Comparison of ENCODE assay signal across 18 mouse cellular contexts in genomic region chr17:80537136-80537535, GRCm38 (mm10). TPM values are rescaled to one million over a fixed set of nuclear protein-coding genes. Genes with fewer than 3 reads are reported as not detected.
DNase-seq lines count a peak whose midpoint lies in the region; ATAC-seq and TF ChIP-seq lines count a peak whose summit lies in the region.
"Had no signal": no experiment of that assay in that cellular context is flagged by ENCODE, and none has a peak within 500 bp of the region (broad histone marks: within the 10 kb centered on the region; RNA-seq: fewer than 3 reads in every experiment).

No protein-coding gene starts in this region.

- no peaks in the 10 kb centered on the region for H3K36me3 ChIP-seq in forebrain, embryonic 14.5 days (ENCODE audit: control insufficient read depth, insufficient read depth, low read length)
- no peaks in the 10 kb centered on the region for H3K36me3 ChIP-seq in forebrain, embryonic 13.5 days (ENCODE audit: poor library complexity, severe bottlenecking)
- H3K36me3 ChIP-seq: limb, embryonic 15.5 days; neural tube, embryonic 12.5 days; stomach, embryonic 15.5 days had no signal

- no peak overlapping the region for H3K4me3 ChIP-seq in forebrain, embryonic 14.5 days (ENCODE audit: low read depth, low read length)
- no peak overlapping the region for H3K4me3 ChIP-seq in forebrain, embryonic 13.5 days
- H3K4me3 ChIP-seq in embryonic fibroblast, embryonic 13.5 days (ENCODE audit: insufficient read depth, low read length): no peak overlapping the region
- H3K4me3 ChIP-seq: limb, embryonic 15.5 days; neural tube, embryonic 12.5 days; stomach, embryonic 15.5 days had no signal

- H3K4me2 ChIP-seq in forebrain, embryonic 14.5 days (ENCODE audit: low read length): no peak overlapping the region
- no peak overlapping the region for H3K4me2 ChIP-seq in forebrain, embryonic 13.5 days
- H3K4me2 ChIP-seq: limb, embryonic 15.5 days; neural tube, embryonic 12.5 days; stomach, embryonic 15.5 days had no signal

- no peaks in the 10 kb centered on the region for H3K27me3 ChIP-seq in forebrain, embryonic 14.5 days (replicated peaks; ENCODE audit: control insufficient read depth, insufficient read depth, low read length)
- no peaks in the 10 kb centered on the region for H3K27me3 ChIP-seq in forebrain, embryonic 13.5 days
- H3K27me3 ChIP-seq: limb, embryonic 15.5 days; neural tube, embryonic 12.5 days; stomach, embryonic 15.5 days had no signal

- peak; percentile 16 for DNase-seq in forebrain, embryonic 14.5 days (ENCODE audit: low spot score)
- DNase-seq in left cerebral cortex, postnatal 4 days: peak; percentile 33
- no peak for DNase-seq in left cerebral cortex, postnatal 36 days (ENCODE audit: low spot score in 2 of 2)
- DNase-seq in 416B (ENCODE audit: low read depth): peak; percentile 22
- DNase-seq in adrenal gland, postnatal 10 days: no peak
- no peak for DNase-seq in left cerebral cortex, postnatal 10 days (ENCODE audit: extremely low spot score in 1 of 2, low spot score in 2 of 2)
- DNase-seq: cerebellum, adult 18-20 months; gastrocnemius, postnatal 14 days; kidney, postnatal 14 days; lung, postnatal 14 days; thymus, postnatal 25 days had no signal

- no peaks in the 10 kb centered on the region for H3K4me1 ChIP-seq in forebrain, embryonic 14.5 days (ENCODE audit: control insufficient read depth, insufficient read depth, low read length)
- H3K4me1 ChIP-seq in forebrain, embryonic 13.5 days: no peaks in the 10 kb centered on the region
- no peaks in the 10 kb centered on the region for H3K4me1 ChIP-seq in embryonic fibroblast, embryonic 13.5 days (ENCODE audit: control insufficient read depth, insufficient read depth, low read length)
- H3K4me1 ChIP-seq: limb, embryonic 15.5 days; neural tube, embryonic 12.5 days; stomach, embryonic 15.5 days had no signal

- peak; percentile 56; the same call in 1 of the 2 replicates for TF ChIP-seq CTCF in embryonic fibroblast, embryonic 13.5 days (IDR thresholded peaks at IDR 0.05; ENCODE audit: borderline replicate concordance, insufficient read depth, low read length)

- TF ChIP-seq POLR2A in embryonic fibroblast, embryonic 13.5 days (IDR thresholded peaks at IDR 0.05; ENCODE audit: low read depth, low read length): no peak

- no peak for ATAC-seq in forebrain, embryonic 14.5 days
- ATAC-seq in forebrain, embryonic 13.5 days: no peak
- ATAC-seq: midbrain, embryonic 16.5 days had no signal

- no peaks in the 10 kb centered on the region for H3K9me3 ChIP-seq in forebrain, embryonic 14.5 days (replicated peaks; ENCODE audit: control insufficient read depth, low read length)
- no peaks in the 10 kb centered on the region for H3K9me3 ChIP-seq in forebrain, embryonic 13.5 days (replicated peaks)
- H3K9me3 ChIP-seq: limb, embryonic 15.5 days; stomach, embryonic 15.5 days had no signal

- WGBS in forebrain, embryonic 14.5 days: 58% methylated on average over 6 of the region's 6 CpGs
- 61% methylated on average over 6 of the region's 6 CpGs for WGBS in forebrain, embryonic 13.5 days

- intact Hi-C loops in left cerebral cortex, postnatal 4 days (cut with DNase I): no loop called here
- intact Hi-C loops in left cerebral cortex, postnatal 36 days (cut with DNase I): no loop called here
- intact Hi-C loops in left cerebral cortex, postnatal 10 days (cut with DNase I): no loop called here

- H3K27ac ChIP-seq in forebrain, embryonic 14.5 days (ENCODE audit: low read depth, low read length): no peak overlapping the region
- no peak overlapping the region for H3K27ac ChIP-seq in forebrain, embryonic 13.5 days
- no peak overlapping the region for H3K27ac ChIP-seq in embryonic fibroblast, embryonic 13.5 days (ENCODE audit: insufficient read depth, low read length)
- H3K27ac ChIP-seq: limb, embryonic 15.5 days; neural tube, embryonic 12.5 days; stomach, embryonic 15.5 days had no signal

- no peak overlapping the region for H3K9ac ChIP-seq in forebrain, embryonic 14.5 days (ENCODE audit: low read length)
- H3K9ac ChIP-seq in forebrain, embryonic 13.5 days: no peak overlapping the region
- H3K9ac ChIP-seq: limb, embryonic 15.5 days; neural tube, embryonic 12.5 days; stomach, embryonic 15.5 days had no signal

RNA-seq across cellular contexts. Expression of gene Cdkl4, which starts 40.5 kb away (rescaled TPM):
- polyA plus RNA-seq in forebrain, embryonic 14.5 days (2014; fragmentation: Nextera tagmentation; extraction: Ambion mirVana): 3.6 and 4.8 TPM in 2 replicates
- 1.5 and 3.6 TPM in 2 replicates for polyA plus RNA-seq in forebrain, embryonic 13.5 days (2015; fragmentation: Nextera tagmentation; extraction: Ambion mirVana)
- total RNA-seq in left cerebral cortex, postnatal 4 days (2021): 1 to 10 TPM; 5.8 to 6.1 TPM
- total RNA-seq in left cerebral cortex, postnatal 36 days (2021): 10 to 100 TPM; 19.8 to 22.0 TPM
- 0.32 and 0.35 TPM in 2 replicates for polyA plus RNA-seq in embryonic fibroblast, embryonic 13.5 days (2011; ENCODE audit: insufficient read length, low read depth, missing spikeins)
- total RNA-seq in adrenal gland, postnatal 10 days (2021): under 1 TPM; 0.09 to 0.15 TPM
- 10 to 100 TPM; 12.1 to 12.4 TPM for total RNA-seq in left cerebral cortex, postnatal 10 days (2021)
- polyA plus RNA-seq: C2C12 had no signal

RNA-seq across cellular contexts. Expression of gene Sos1, which starts 56.9 kb away (rescaled TPM):
- polyA plus RNA-seq in forebrain, embryonic 14.5 days (2014; fragmentation: Nextera tagmentation; extraction: Ambion mirVana): 7.9 and 9.3 TPM in 2 replicates
- 6.6 and 6.9 TPM in 2 replicates for polyA plus RNA-seq in forebrain, embryonic 13.5 days (2015; fragmentation: Nextera tagmentation; extraction: Ambion mirVana)
- 10 to 100 TPM; 43.5 to 45.9 TPM for total RNA-seq in left cerebral cortex, postnatal 4 days (2021)
- total RNA-seq in left cerebral cortex, postnatal 36 days (2021): 10 to 100 TPM; 29.8 to 33.6 TPM
- 27.6 and 32.9 TPM in 2 replicates for polyA plus RNA-seq in embryonic fibroblast, embryonic 13.5 days (2011; ENCODE audit: insufficient read length, low read depth, missing spikeins)
- 10 to 100 TPM; 20.1 to 24.1 TPM for total RNA-seq in adrenal gland, postnatal 10 days (2021)
- total RNA-seq in left cerebral cortex, postnatal 10 days (2021): 10 to 100 TPM; 34.0 to 35.6 TPM

Comparison
In these comparisons a context has a peak if more than half of its experiments do, and no peak if none do; other contexts are left out.
1. DNase-seq: peak in forebrain, embryonic 14.5 days (single experiment), left cerebral cortex, postnatal 4 days (single experiment) and 416B (single experiment); none in left cerebral cortex, postnatal 36 days (0 of 2), adrenal gland, postnatal 10 days (single experiment) and left cerebral cortex, postnatal 10 days (0 of 2).
2. RNA of gene Cdkl4, which starts 40.5 kb away (total RNA-seq): 19.8 to 22.0 TPM in left cerebral cortex, postnatal 36 days, 12.1 to 12.4 TPM in left cerebral cortex, postnatal 10 days and 5.8 to 6.1 TPM in left cerebral cortex, postnatal 4 days; 0.09 to 0.15 TPM in adrenal gland, postnatal 10 days; every median in the first group is over 4 times any median in the second.